Mouse (Mus musculus): ENCODE results near the gene Ctcfl.
A peak's percentile ranks its signal among the peaks of the same experiment; 100 is the strongest.

Gene Ctcfl

DNA sequence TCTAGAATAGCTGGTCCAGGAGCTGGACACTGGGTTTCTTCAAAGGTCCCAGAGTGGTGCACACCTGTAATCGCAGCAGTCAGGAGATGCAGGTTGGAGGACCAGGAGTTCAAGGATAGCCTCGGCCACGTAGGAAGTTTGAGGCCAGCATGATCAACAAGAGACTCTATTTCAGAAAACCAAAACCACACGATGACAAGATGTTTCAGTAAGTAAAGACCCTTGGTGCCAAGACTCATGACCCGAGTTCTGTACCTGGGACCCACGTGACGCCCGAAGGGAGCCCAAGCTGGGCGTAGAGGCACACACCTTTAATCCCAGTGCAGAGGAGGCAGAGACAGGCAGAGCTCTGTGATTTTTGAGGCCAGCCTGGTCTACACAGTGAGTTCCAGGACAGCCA, 36.2 kb downstream of the Ctcfl start:
- no peak for DNase-seq (ENCODE audit: extremely low spot score)

DNA sequence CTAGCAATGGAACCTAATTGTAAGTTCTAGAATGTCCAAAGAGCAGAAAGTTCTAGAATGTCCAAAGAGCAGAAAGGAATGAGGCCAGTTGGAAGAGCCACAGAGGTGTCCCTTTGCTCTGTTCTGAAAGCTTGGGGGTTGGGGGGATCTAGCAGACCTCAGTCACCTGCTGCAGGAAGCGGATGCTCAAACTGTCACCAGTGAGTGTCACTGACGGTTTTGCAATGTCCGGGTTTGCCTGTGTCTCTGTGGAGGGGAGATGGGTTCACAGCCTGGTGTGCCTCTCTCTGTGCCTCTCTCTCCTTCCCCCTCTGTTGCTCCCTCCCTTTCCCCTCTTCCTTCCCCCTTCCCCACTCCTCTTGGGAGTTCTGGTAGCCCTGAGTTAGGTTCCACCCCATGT, 36.6 kb downstream of the Ctcfl start:
- no peak for DNase-seq (ENCODE audit: extremely low spot score)

GRCm38 (mm10) chr2:173080785-173081241, 38.5 kb downstream of the Ctcfl start:
- DNase-seq (ENCODE audit: extremely low spot score) = peak; percentile 83

- DNase-seq (ENCODE audit: extremely low spot score) = no peak
These were observed 39.4 kb downstream of the Ctcfl start for GRCm38 (mm10) chr2:173079766-173080549.

DNA sequence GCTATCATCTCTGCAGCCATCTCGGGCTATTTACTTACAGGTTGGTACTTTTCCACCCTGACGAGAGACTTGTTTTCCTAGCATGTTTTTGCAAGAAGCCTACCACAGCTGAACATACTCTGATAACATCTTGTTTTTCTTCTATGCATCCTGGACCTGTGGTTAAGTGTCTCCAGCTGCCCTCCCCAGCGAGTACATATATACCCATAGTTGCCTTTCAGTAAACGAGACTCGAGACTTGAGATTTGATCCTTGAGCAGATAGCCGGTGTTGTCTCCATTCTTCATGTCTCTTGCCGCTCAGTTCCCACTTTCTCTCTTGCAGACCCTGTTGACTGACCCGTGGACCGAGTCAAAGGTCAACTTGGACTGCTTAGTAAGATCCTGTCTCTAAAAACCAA, 42.4 kb downstream of the Ctcfl start:
- no peak for DNase-seq (ENCODE audit: extremely low spot score)

GRCm38 (mm10) chr2:173073666-173074065, 45.7 kb downstream of the Ctcfl start:
- no peak for DNase-seq (ENCODE audit: extremely low spot score)

- no peak for DNase-seq (ENCODE audit: extremely low spot score)
These were observed 46.4 kb downstream of the Ctcfl start for GRCm38 (mm10) chr2:173072948-173073347.

DNA sequence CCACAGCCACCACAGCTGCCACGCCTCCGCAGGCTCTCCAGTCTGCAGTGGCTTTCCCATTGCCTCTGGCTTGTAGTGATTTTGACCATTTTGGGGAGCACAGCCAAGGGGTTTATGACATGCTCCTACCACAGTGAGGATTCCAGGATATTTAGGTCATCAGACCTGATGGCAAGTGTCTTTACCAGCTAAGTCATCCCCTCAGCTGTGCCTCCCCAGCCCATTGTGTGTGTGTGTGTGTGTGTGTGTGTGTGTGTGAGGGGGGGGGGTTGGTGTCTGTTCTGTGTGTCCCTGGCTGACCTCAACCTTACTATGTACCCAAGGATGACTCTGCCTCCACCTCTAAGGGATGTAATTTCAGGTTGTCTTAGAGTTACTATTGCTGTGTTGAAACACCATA, 54.5 kb downstream of the Ctcfl start:
- DNase-seq (ENCODE audit: extremely low spot score) = no peak

GRCm38 (mm10) chr2:173063219-173063618, 56.1 kb downstream of the Ctcfl start:
- no peak for DNase-seq (ENCODE audit: extremely low spot score)

GRCm38 (mm10) chr2:173061443-173062351, 57.6 kb downstream of the Ctcfl start:
- no peak for DNase-seq (ENCODE audit: extremely low spot score)

GRCm38 (mm10) chr2:173060450-173060849, 58.9 kb downstream of the Ctcfl start:
- DNase-seq (ENCODE audit: extremely low spot score) = no peak

GRCm38 (mm10) chr2:173058263-173058662, 61.1 kb downstream of the Ctcfl start:
- DNase-seq (ENCODE audit: extremely low spot score) = no peak

DNA sequence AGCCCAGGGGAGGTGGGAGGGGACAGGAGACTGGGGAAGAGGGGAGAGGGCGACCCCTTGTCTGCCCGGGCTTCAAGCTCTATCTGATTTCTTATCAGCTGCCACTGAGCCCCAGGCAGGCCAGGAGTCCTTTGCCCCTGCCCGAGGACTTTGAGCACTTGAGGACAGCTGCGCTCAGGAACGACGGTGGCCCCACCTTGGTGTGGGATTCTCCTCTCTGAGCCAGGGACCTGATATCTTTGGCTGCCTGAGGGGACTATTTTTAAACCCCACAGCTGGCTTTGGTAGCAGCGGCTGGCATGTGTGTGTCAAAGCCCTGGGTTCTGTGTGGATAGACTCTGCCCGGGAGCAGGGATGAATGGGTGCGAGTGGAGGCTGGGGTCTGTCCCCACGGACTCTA, 61.7 kb downstream of the Ctcfl start:
- DNase-seq (ENCODE audit: extremely low spot score) = no peak

GRCm38 (mm10) chr2:173056882-173057315, 62.4 kb downstream of the Ctcfl start:
- DNase-seq (ENCODE audit: extremely low spot score) = no peak

DNA sequence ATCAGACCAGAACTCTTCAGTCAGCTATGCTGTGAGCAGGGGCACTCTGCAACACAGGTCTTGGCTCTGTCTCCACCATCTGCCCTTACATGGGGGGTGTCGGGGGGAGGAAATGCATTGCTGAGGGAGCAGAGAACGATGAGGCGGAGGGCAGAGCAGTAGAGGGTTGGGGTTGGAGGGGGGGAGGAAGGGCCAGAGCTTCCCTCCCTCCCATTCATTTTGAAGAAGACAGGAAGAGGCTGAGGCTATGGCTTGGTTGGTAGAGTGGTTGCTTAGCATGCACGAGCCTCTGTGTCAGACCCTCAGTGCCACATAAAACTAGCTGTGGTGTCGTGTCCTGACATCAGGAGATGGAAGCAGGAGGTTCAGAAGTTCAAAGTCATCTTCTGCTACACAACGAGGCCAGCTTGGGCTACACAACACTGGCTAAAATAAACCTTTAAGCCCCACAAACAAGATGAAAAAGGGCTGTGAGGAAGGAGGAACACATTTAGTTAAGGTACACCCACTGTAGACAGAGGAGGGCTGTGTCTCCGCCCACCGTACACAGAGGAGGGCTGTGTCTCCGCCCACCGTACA, 62.9 kb downstream of the Ctcfl start:
- DNase-seq (ENCODE audit: extremely low spot score) = no peak

GRCm38 (mm10) chr2:173053846-173054245, 65.5 kb downstream of the Ctcfl start:
- no peak for DNase-seq (ENCODE audit: extremely low spot score)

DNA sequence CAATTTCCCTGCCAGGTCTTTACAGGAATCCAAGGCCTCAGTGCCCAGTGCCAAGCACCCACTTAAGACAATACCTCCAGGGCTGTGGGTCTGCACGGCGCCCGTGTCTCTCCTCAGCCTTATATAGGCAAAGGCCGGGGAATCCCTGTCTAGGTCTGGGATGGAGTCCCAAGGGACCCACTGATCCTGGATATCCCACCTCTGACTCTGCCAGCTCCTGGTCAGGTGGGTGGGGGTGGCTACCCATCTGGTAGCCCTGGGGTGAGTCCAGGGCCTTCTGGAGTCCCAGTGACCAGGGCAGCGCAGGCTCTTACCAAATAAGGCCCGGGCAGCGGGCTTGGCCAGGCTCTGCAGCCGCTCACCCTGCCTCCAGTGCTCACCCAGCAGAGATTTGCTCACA, 66.4 kb downstream of the Ctcfl start:
- DNase-seq (ENCODE audit: extremely low spot score) = no peak

DNA sequence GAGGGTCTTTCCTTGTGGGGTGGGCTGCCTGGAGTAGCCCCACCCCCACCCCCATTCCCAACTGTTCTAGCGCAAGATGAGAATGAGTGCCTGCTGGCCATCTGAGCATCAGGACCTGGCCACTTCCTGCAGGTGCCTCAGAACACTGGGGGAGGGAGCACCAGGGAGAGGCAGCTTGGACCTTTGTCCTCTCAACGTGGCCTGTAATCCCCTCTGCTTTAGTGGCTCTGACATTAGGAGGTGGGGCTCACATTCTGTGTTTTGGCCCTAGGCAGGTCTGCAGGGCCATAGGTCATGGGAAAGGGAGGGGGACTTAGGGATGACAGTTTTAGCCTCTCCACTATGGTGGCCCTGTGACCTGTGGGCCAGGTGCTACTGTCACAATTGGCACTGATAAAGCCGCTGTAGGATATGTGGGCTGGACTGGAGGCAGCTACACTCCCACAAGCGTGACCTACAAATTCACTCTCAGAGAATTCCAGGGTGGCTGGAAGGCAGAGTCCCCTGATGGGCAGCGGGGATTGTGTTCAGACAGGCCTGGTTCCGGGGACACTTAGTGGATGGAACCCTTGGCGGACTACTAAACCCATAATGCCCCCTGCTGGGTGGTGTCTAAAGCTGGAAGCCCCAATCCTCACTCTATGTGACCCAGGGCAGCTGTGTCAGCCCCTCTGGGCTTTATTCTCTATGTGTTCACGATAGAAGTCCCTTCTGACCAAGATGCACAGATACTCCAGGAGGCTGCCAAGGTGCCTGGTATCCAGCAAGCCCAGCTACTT, 68.5 kb downstream of the Ctcfl start:
- DNase-seq (ENCODE audit: extremely low spot score) = no peak

DNA sequence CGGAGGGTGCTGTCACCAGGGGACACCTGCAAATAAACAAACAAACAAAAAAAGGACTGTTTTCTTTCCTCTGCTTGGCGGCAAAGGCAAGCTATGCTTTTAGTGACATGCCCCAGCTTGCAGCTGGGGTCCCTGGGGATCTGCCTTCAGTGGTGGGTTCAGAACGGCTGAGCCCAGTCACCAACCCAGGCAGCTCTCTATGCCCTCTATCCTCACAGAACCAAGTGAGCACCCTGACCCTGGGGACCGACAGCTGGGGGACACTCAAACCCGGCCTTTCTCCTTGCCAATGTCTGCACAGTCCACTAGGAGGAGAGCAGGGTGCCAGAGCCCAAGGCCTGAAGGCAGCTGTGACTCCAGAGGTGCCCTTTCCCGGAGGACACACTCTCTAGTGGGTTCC, 69.5 kb downstream of the Ctcfl start:
- no peak for DNase-seq (ENCODE audit: extremely low spot score)

DNA sequence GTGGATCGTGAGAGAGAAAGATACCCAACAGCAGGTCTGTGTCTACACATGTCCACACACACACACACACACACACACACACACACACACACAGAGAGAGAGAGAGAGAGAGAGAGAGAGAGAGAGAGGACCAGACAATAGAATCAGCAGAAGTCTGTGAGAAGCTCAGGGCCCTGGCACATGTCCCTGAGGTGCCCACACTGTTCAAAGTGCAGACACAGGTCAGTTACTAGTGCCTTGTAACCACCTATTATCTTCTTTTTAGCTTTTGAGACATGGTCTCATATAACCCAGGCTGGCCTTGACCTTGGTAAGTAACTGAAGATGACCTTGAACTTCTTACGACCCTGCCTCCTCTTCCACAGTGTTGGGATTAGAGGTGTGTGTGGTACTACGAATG, 70.1 kb downstream of the Ctcfl start:
- no peak for DNase-seq (ENCODE audit: extremely low spot score)

DNA sequence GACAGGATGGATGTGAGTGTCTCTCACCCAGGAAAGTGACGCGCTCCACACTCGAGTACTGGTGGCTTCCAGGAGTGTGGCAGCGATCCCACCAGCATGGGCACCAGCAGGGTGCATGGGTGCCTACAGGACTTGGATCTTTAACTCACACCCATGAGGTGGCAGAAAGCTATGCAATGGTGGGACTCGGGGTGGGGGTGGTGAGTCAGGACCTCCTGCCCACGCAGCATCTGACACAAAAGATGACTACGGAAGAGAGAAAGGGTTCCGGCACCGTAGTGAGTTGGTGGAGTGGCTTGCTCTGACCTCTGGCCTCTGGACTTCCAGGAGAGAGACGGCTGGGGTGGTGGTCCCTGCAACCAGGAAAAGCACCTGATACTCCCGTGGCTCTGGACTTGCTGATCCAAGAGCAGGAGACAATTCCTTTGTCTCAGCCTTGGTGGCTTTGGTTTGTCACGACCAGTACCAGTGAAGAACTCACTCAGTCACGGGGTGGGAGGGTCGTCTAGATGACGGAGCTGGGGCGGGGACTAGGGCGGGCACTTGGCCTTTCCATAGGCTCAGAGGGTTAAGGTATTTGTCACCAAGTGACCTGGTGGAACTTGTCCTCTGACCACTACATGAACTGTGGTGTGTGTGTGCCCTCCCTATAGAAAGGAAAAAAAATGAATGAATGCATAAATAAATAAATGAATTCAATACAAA, 71.1 kb downstream of the Ctcfl start:
- no peak for DNase-seq (ENCODE audit: extremely low spot score)
